Mouse (Mus musculus) cerebellum, adult 8-10 months (tissue): ENCODE data around the gene Trim2.
A peak's percentile ranks its signal among the peaks of the same experiment; 100 is the strongest.

Experiments
- DNase-seq: peaks from one replicate; pipeline ENCODE4 v3.0.0; 2022

The Trim2 gene

GRCm38 (mm10) chr3:84284796-84285195 is 21.9 kb downstream of the Trim2 start:
- DNase-seq, result no peak

GRCm38 (mm10) chr3:84283524-84283923 is 23.2 kb downstream of the Trim2 start:
- no peak for DNase-seq

- DNase-seq, result no peak
These were observed 24.7 kb downstream of the Trim2 start for GRCm38 (mm10) chr3:84281936-84282371.

- no peak for DNase-seq
These were observed 27.9 kb downstream of the Trim2 start for GRCm38 (mm10) chr3:84278809-84279208.

- no peak for DNase-seq
These were observed 31.6 kb downstream of the Trim2 start for GRCm38 (mm10) chr3:84275124-84275523.

GRCm38 (mm10) chr3:84272293-84273015 is 34.2 kb downstream of the Trim2 start:
- no peak for DNase-seq

- DNase-seq, result no peak
These were observed 34.9 kb downstream of the Trim2 start for GRCm38 (mm10) chr3:84271794-84272193.

GRCm38 (mm10) chr3:84271058-84271457 is 35.6 kb downstream of the Trim2 start:
- DNase-seq, result no peak

GRCm38 (mm10) chr3:84270624-84270995 is 36.1 kb downstream of the Trim2 start:
- DNase-seq, result no peak

- no peak for DNase-seq
These were observed 36.6 kb downstream of the Trim2 start for GRCm38 (mm10) chr3:84269987-84270623.

- no peak for DNase-seq
These were observed 38.2 kb downstream of the Trim2 start for GRCm38 (mm10) chr3:84268434-84268833.

- DNase-seq, result no peak
These were observed 40.2 kb downstream of the Trim2 start for GRCm38 (mm10) chr3:84266391-84266931.

- no peak for DNase-seq
These were observed 41.6 kb downstream of the Trim2 start for GRCm38 (mm10) chr3:84265084-84265483.

GRCm38 (mm10) chr3:84264395-84264794 is 42.3 kb downstream of the Trim2 start:
- DNase-seq, result no peak

- no peak for DNase-seq
These were observed 43.9 kb downstream of the Trim2 start for GRCm38 (mm10) chr3:84262804-84263203.

GRCm38 (mm10) chr3:84261863-84262262 is 44.8 kb downstream of the Trim2 start:
- no peak for DNase-seq

GRCm38 (mm10) chr3:84260837-84261236 is 45.8 kb downstream of the Trim2 start:
- DNase-seq, result no peak

GRCm38 (mm10) chr3:84260024-84260535 is 46.6 kb downstream of the Trim2 start:
- DNase-seq, result peak; percentile 23

- DNase-seq, result peak; percentile 66
These were observed 47.2 kb downstream of the Trim2 start for GRCm38 (mm10) chr3:84259281-84260023.

GRCm38 (mm10) chr3:84258518-84259031 is 48.1 kb downstream of the Trim2 start:
- peak; percentile 17 for DNase-seq

GRCm38 (mm10) chr3:84257989-84258517 is 48.6 kb downstream of the Trim2 start:
- DNase-seq, result no peak

- no peak for DNase-seq
These were observed 52.2 kb downstream of the Trim2 start for GRCm38 (mm10) chr3:84254520-84254878.
